Mouse (Mus musculus): Measurements from ENCODE around the gene Snrpc. TPM values are rescaled to one million over a fixed set of nuclear protein-coding genes. Genes with fewer than 3 reads are reported as not detected.

The Snrpc gene
- polyA plus RNA-seq, 1 experiment from 2014 or later, result 242 TPM

- ATAC-seq, result no peak
- H3K4me3 ChIP-seq (ENCODE audit: low read length), result peak overlapping the region; percentile 50
- H3K36me3 ChIP-seq (ENCODE audit: control insufficient read depth, insufficient read depth, low read length), result no peaks in the 10 kb centered on the region
- 34% methylated on average over 3 of the region's 3 CpGs for WGBS
- no peak overlapping the region for H3K9ac ChIP-seq (ENCODE audit: low read depth, low read length)
- peak overlapping the region; percentile 71 for H3K4me2 ChIP-seq (ENCODE audit: low read depth, low read length)
- H3K27me3 ChIP-seq (replicated peaks; ENCODE audit: control insufficient read depth, insufficient read depth, low read length), result no peaks in the 10 kb centered on the region
- H3K9me3 ChIP-seq (ENCODE audit: control insufficient read depth, low read length), result no peaks in the 10 kb centered on the region
- H3K27ac ChIP-seq (ENCODE audit: low read length), result peak overlapping the region; percentile 33; the same call in 1 of the 2 replicates
- peaks cover 21% of the 10 kb centered on the region for H3K4me1 ChIP-seq (ENCODE audit: control insufficient read depth, insufficient read depth, low read length)
Measured at GRCm38 (mm10) chr17:27825539-27825938, 12.4 kb upstream of the Snrpc start.

GRCm38 (mm10) chr17:27825984-27826905 is 11.7 kb upstream of the Snrpc start:
- Histone ChIP-seq H3K9me3 (ENCODE audit: control insufficient read depth, low read length) (no peaks in the 10 kb centered on the region), H3K27me3 (replicated peaks; ENCODE audit: control insufficient read depth, insufficient read depth, low read length) (no peaks in the 10 kb centered on the region), H3K4me1 (ENCODE audit: control insufficient read depth, insufficient read depth, low read length) (peaks cover 18% of the 10 kb centered on the region), H3K4me2 (ENCODE audit: low read depth, low read length) (peak overlapping the region; percentile 71), H3K27ac (ENCODE audit: low read length) (peak overlapping the region; percentile 78), H3K4me3 (ENCODE audit: low read length) (peak overlapping the region; percentile 50), H3K9ac (ENCODE audit: low read depth, low read length) (peak overlapping the region; percentile 64), H3K36me3 (ENCODE audit: control insufficient read depth, insufficient read depth, low read length) (no peaks in the 10 kb centered on the region)
- ATAC-seq, result peak; percentile 63
- 2% methylated on average over 22 of the region's 22 CpGs for WGBS

- H3K4me2 ChIP-seq (ENCODE audit: low read depth, low read length), result peak overlapping the region; percentile 71
- ATAC-seq, result peak; percentile 43; the same call in 1 of the 2 replicates
- H3K4me3 ChIP-seq (ENCODE audit: low read length), result peak overlapping the region; percentile 50
- whole genome bisulfite sequencing, result 2% methylated on average over 8 of the region's 9 CpGs
- no peaks in the 10 kb centered on the region for H3K27me3 ChIP-seq (replicated peaks; ENCODE audit: control insufficient read depth, insufficient read depth, low read length)
- peak overlapping the region; percentile 78; the same call in 1 of the 2 replicates for H3K27ac ChIP-seq (ENCODE audit: low read length)
- H3K4me1 ChIP-seq (ENCODE audit: control insufficient read depth, insufficient read depth, low read length), result peaks cover 12% of the 10 kb centered on the region
- no peaks in the 10 kb centered on the region for H3K36me3 ChIP-seq (ENCODE audit: control insufficient read depth, insufficient read depth, low read length)
- no peaks in the 10 kb centered on the region for H3K9me3 ChIP-seq (ENCODE audit: control insufficient read depth, low read length)
- H3K9ac ChIP-seq (ENCODE audit: low read depth, low read length), result peak overlapping the region; percentile 48
Measured at GRCm38 (mm10) chr17:27826908-27827383, 11.0 kb upstream of the Snrpc start.

GRCm38 (mm10) chr17:27827511-27827910 is 10.4 kb upstream of the Snrpc start:
- Histone ChIP-seq H3K9me3 (ENCODE audit: control insufficient read depth, low read length) (no peaks in the 10 kb centered on the region), H3K4me1 (ENCODE audit: control insufficient read depth, insufficient read depth, low read length) (peaks cover 11% of the 10 kb centered on the region), H3K27ac (ENCODE audit: low read length) (no peak overlapping the region), H3K4me3 (ENCODE audit: low read length) (no peak overlapping the region), H3K4me2 (ENCODE audit: low read depth, low read length) (no peak overlapping the region), H3K36me3 (ENCODE audit: control insufficient read depth, insufficient read depth, low read length) (no peaks in the 10 kb centered on the region), H3K9ac (ENCODE audit: low read depth, low read length) (no peak overlapping the region), H3K27me3 (replicated peaks; ENCODE audit: control insufficient read depth, insufficient read depth, low read length) (no peaks in the 10 kb centered on the region)
- ATAC-seq, result no peak
- WGBS, result 38% methylated on average over 6 of the region's 6 CpGs

- Histone ChIP-seq H3K4me2 (ENCODE audit: low read depth, low read length) (no peak overlapping the region), H3K4me1 (ENCODE audit: control insufficient read depth, insufficient read depth, low read length) (peaks cover 8% of the 10 kb centered on the region; the same call in 1 of the 2 replicates), H3K27me3 (replicated peaks; ENCODE audit: control insufficient read depth, insufficient read depth, low read length) (no peaks in the 10 kb centered on the region), H3K9me3 (ENCODE audit: control insufficient read depth, low read length) (no peaks in the 10 kb centered on the region), H3K36me3 (ENCODE audit: control insufficient read depth, insufficient read depth, low read length) (no peaks in the 10 kb centered on the region), H3K4me3 (ENCODE audit: low read length) (no peak overlapping the region), H3K27ac (ENCODE audit: low read length) (no peak overlapping the region), H3K9ac (ENCODE audit: low read depth, low read length) (no peak overlapping the region)
- WGBS, result 60% methylated on average over 7 of the region's 7 CpGs
- no peak for ATAC-seq
Measured at GRCm38 (mm10) chr17:27830411-27830810, 7.5 kb upstream of the Snrpc start.

- Histone ChIP-seq H3K4me1 (ENCODE audit: control insufficient read depth, insufficient read depth, low read length) (peaks cover 13% of the 10 kb centered on the region), H3K9me3 (ENCODE audit: control insufficient read depth, low read length) (no peaks in the 10 kb centered on the region), H3K36me3 (ENCODE audit: control insufficient read depth, insufficient read depth, low read length) (peaks cover 5% of the 10 kb centered on the region), H3K27me3 (replicated peaks; ENCODE audit: control insufficient read depth, insufficient read depth, low read length) (no peaks in the 10 kb centered on the region), H3K4me2 (ENCODE audit: low read depth, low read length) (peak overlapping the region; percentile 86), H3K9ac (ENCODE audit: low read depth, low read length) (peak overlapping the region; percentile 89), H3K4me3 (ENCODE audit: low read length) (peak overlapping the region; percentile 86), H3K27ac (ENCODE audit: low read length) (peak overlapping the region; percentile 90)
- 2% methylated on average over 35 of the region's 35 CpGs for WGBS
- ATAC-seq, result peak; percentile 98
Measured at GRCm38 (mm10) chr17:27839469-27840252, 1.7 kb downstream of the Snrpc start.

GRCm38 (mm10) chr17:27848351-27848750 is 10.4 kb downstream of the Snrpc start:
- 97% methylated on average over 1 of the region's 1 CpGs for WGBS
- no peaks in the 10 kb centered on the region for H3K9me3 ChIP-seq (ENCODE audit: control insufficient read depth, low read length)
- peaks cover 10% of the 10 kb centered on the region; the same call in 1 of the 2 replicates for H3K36me3 ChIP-seq (ENCODE audit: control insufficient read depth, insufficient read depth, low read length)
- H3K4me2 ChIP-seq (ENCODE audit: low read depth, low read length), result no peak overlapping the region
- no peak overlapping the region for H3K4me3 ChIP-seq (ENCODE audit: low read length)
- no peaks in the 10 kb centered on the region for H3K4me1 ChIP-seq (ENCODE audit: control insufficient read depth, insufficient read depth, low read length)
- H3K27me3 ChIP-seq (replicated peaks; ENCODE audit: control insufficient read depth, insufficient read depth, low read length), result no peaks in the 10 kb centered on the region
- no peak overlapping the region for H3K27ac ChIP-seq (ENCODE audit: low read length)
- no peak overlapping the region for H3K9ac ChIP-seq (ENCODE audit: low read depth, low read length)
- ATAC-seq, result no peak

- Histone ChIP-seq H3K9ac (ENCODE audit: low read depth, low read length) (no peak overlapping the region), H3K9me3 (ENCODE audit: control insufficient read depth, low read length) (no peaks in the 10 kb centered on the region), H3K36me3 (ENCODE audit: control insufficient read depth, insufficient read depth, low read length) (peaks cover 9% of the 10 kb centered on the region; the same call in 1 of the 2 replicates), H3K4me2 (ENCODE audit: low read depth, low read length) (no peak overlapping the region), H3K27me3 (replicated peaks; ENCODE audit: control insufficient read depth, insufficient read depth, low read length) (no peaks in the 10 kb centered on the region), H3K27ac (ENCODE audit: low read length) (no peak overlapping the region), H3K4me3 (ENCODE audit: low read length) (no peak overlapping the region), H3K4me1 (ENCODE audit: control insufficient read depth, insufficient read depth, low read length) (no peaks in the 10 kb centered on the region)
- WGBS, result 70% methylated on average over 3 of the region's 3 CpGs
- ATAC-seq, result no peak
Measured at GRCm38 (mm10) chr17:27851076-27851475, 13.1 kb downstream of the Snrpc start.

- ATAC-seq, result peak; percentile 88
- Histone ChIP-seq H3K9me3 (ENCODE audit: control insufficient read depth, low read length) (no peaks in the 10 kb centered on the region), H3K4me3 (ENCODE audit: low read length) (peak within 1 kb of the TSS; percentile 94), H3K36me3 (ENCODE audit: control insufficient read depth, insufficient read depth, low read length) (peaks cover 3% of the 10 kb centered on the region; the same call in 1 of the 2 replicates), H3K4me1 (ENCODE audit: control insufficient read depth, insufficient read depth, low read length) (peaks cover 18% of the 10 kb centered on the region), H3K9ac (ENCODE audit: low read depth, low read length) (peak within 1 kb of the TSS; percentile 92), H3K4me2 (ENCODE audit: low read depth, low read length) (peak within 1 kb of the TSS; percentile 92), H3K27me3 (replicated peaks; ENCODE audit: control insufficient read depth, insufficient read depth, low read length) (no peaks in the 10 kb centered on the region), H3K27ac (ENCODE audit: low read length) (peak within 1 kb of the TSS; percentile 81)
- under 1% methylated on average over 50 of the region's 54 CpGs for WGBS
Measured at GRCm38 (mm10) chr17:27856265-27856797, 18.4 kb downstream of the Snrpc start, which contains the start of gene Uhrf1bp1. Gene Uhrf1bp1, plus strand, starts transcription at chr17:27856441.
